Comparison of ENCODE assay signal across 18 mouse cellular contexts in the genomic region with DNA sequence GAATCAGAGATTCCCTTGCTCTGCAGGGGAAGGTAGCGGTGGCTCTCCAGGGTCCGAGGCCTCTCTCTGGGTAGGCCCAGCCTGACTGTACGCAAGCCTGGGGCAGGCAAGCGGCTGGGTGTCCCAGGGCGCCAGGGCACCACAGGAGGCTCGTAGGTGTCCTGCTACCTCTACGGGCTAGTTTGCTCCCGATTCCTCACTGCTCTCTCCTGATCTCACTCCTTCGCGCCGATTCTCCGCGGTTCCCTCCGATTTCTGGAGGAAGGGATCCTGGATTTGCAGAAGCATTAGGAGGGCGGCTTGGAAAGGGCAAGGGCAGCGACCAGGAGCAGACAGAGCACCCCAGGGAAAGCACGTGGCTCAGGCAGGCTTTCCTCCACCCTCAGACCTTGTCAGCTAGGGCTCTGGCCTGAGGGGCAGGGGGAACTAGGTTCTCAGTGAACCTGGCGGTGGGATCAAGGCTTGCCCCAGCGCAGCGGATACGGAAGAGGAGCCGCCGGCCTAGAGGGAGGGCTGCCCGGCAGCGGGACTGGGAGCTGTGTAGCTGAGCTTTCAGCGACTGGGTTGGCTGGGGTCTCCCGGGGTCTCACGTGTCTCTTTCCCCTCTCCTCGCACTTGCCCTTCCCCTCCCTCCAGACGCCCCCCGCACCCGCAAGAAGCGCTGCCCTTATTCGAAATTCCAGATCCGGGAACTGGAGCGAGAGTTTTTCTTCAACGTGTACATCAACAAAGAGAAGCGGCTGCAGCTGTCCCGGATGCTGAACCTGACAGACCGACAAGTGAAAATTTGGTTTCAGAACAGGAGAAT. TPM values are rescaled to one million over a fixed set of nuclear protein-coding genes. Genes with fewer than 3 reads are reported as not detected.
DNase-seq lines count a peak whose midpoint lies in the region; ATAC-seq and TF ChIP-seq lines count a peak whose summit lies in the region.
"Had no signal": no experiment of that assay in that cellular context is flagged by ENCODE, and none has a peak within 500 bp of the region (broad histone marks: within the 10 kb centered on the region; RNA-seq: fewer than 3 reads in every experiment).

No protein-coding gene starts in this region.

- in situ Hi-C loops in ES-E14 (cut with MboI; ENCODE audit: low sequenced_read_pairs in 2 of 2, unreplicated experiment in 2 of 2) = no loop called here

- no peaks in the 10 kb centered on the region for H3K9me3 ChIP-seq in ES-E14 (ENCODE audit: control insufficient read depth, insufficient read depth, low read depth, low read length)
- H3K9me3 ChIP-seq in kidney, embryonic 16.5 days (ENCODE audit: low read length) = no peaks in the 10 kb centered on the region
- H3K9me3 ChIP-seq in neural tube, embryonic 12.5 days = no peaks in the 10 kb centered on the region
- H3K9me3 ChIP-seq: forebrain, embryonic 12.5 days; hindbrain, embryonic 12.5 days had no signal

- intact Hi-C loops in left cerebral cortex, postnatal 4 days (cut with DNase I) = no loop called here

- peak; percentile 23; the same call in 1 of the 2 replicates for ATAC-seq in kidney, embryonic 16.5 days (ENCODE audit: low FRiP score, low TSS enrichment)
- ATAC-seq in neural tube, embryonic 12.5 days (ENCODE audit: low FRiP score, low read depth) = no peak

- peaks cover 11% of the 10 kb centered on the region for H3K27me3 ChIP-seq in kidney, adult 2 months (replicated peaks; ENCODE audit: control insufficient read depth, insufficient read depth, low read length)
- H3K27me3 ChIP-seq in kidney, embryonic 16.5 days (ENCODE audit: insufficient read depth, low read length) = peaks cover 50% of the 10 kb centered on the region
- peaks cover 92% of the 10 kb centered on the region for H3K27me3 ChIP-seq in neural tube, embryonic 12.5 days (replicated peaks)

- H3K4me2 ChIP-seq in kidney, embryonic 16.5 days (replicated peaks; ENCODE audit: low read depth, low read length) = peak overlapping the region; percentile 83
- peak overlapping the region; percentile 50 for H3K4me2 ChIP-seq in neural tube, embryonic 12.5 days (replicated peaks)
- H3K4me2 ChIP-seq: forebrain, embryonic 12.5 days; hindbrain, embryonic 12.5 days had no signal

- TF ChIP-seq CTCF in kidney, adult 2 months (conservative IDR thresholded peaks at IDR 0.05; ENCODE audit: insufficient read depth, insufficient read length, low read depth, low read length) = no peak

- peak overlapping the region; percentile 61 for H3K4me3 ChIP-seq in kidney, adult 2 months (ENCODE audit: insufficient read depth, low read depth, low read length)
- H3K4me3 ChIP-seq in ES-E14 (ENCODE audit: insufficient read depth in 1 of 2, low read depth in 1 of 2, low read length in 2 of 2, poor library complexity in 1 of 2, severe bottlenecking in 1 of 2) = peak overlapping the region; percentile 3 to 4; a peak in 1 of 4 replicates
- peak overlapping the region; percentile 62 for H3K4me3 ChIP-seq in kidney, embryonic 16.5 days (ENCODE audit: low read length)
- peak overlapping the region; percentile 45 for H3K4me3 ChIP-seq in neural tube, embryonic 12.5 days
- H3K4me3 ChIP-seq: forebrain, embryonic 12.5 days; hindbrain, embryonic 12.5 days had no signal

- H3K9ac ChIP-seq in ES-E14 (ENCODE audit: insufficient read depth, low read depth, low read length, poor library complexity, severe bottlenecking) = 0 out of 2 replicates have a peak overlapping the region, but pooled peaks have one; percentile 5
- peak overlapping the region; percentile 88 for H3K9ac ChIP-seq in kidney, embryonic 16.5 days (replicated peaks; ENCODE audit: low read length)
- H3K9ac ChIP-seq in neural tube, embryonic 12.5 days = peak overlapping the region; percentile 69
- H3K9ac ChIP-seq: forebrain, embryonic 12.5 days; hindbrain, embryonic 12.5 days had no signal

- no peaks in the 10 kb centered on the region for H3K36me3 ChIP-seq in kidney, adult 2 months (ENCODE audit: control insufficient read depth, insufficient read depth, low read length)
- H3K36me3 ChIP-seq in ES-E14 (ENCODE audit: control insufficient read depth, insufficient read depth, low read length, poor library complexity, severe bottlenecking) = no peaks in the 10 kb centered on the region
- no peaks in the 10 kb centered on the region for H3K36me3 ChIP-seq in kidney, embryonic 16.5 days (ENCODE audit: insufficient read depth, low read length)
- H3K36me3 ChIP-seq in neural tube, embryonic 12.5 days = no peaks in the 10 kb centered on the region
- H3K36me3 ChIP-seq: forebrain, embryonic 12.5 days; hindbrain, embryonic 12.5 days had no signal

- peak; percentile 38 for DNase-seq in kidney, adult 2 months
- DNase-seq in kidney, adult 11 months = no peak
- DNase-seq in ES-E14 (ENCODE audit: low read depth, low spot score) = no peak
- no peak for DNase-seq in cerebellum, postnatal 36 days
- DNase-seq in left cerebral cortex, postnatal 4 days = no peak
- DNase-seq: adrenal gland, postnatal 10 days; cerebellum, adult 11-12 months; right cerebral cortex, adult 18-20 months had no signal

- H3K27ac ChIP-seq in kidney, adult 2 months (ENCODE audit: insufficient read depth, low read depth, low read length) = peak overlapping the region; percentile 76
- no peak overlapping the region for H3K27ac ChIP-seq in ES-E14 (ENCODE audit: insufficient read depth, low read depth, low read length, poor library complexity, severe bottlenecking)
- peak overlapping the region; percentile 91 for H3K27ac ChIP-seq in kidney, embryonic 16.5 days (ENCODE audit: low read length)
- no peak overlapping the region; the same call in 1 of the 2 replicates for H3K27ac ChIP-seq in neural tube, embryonic 12.5 days
- H3K27ac ChIP-seq: forebrain, embryonic 12.5 days; hindbrain, embryonic 12.5 days had no signal

- H3K4me1 ChIP-seq in kidney, adult 2 months (ENCODE audit: control insufficient read depth, insufficient read depth, low read length) = no peaks in the 10 kb centered on the region
- H3K4me1 ChIP-seq in ES-E14 (ENCODE audit: control insufficient read depth in 2 of 2, insufficient read depth in 2 of 2, low read length in 2 of 2, poor library complexity in 1 of 2) = peaks cover 0 to 6% of the 10 kb centered on the region in 2 experiments; a peak in 1 of 4 replicates
- peaks cover 43% of the 10 kb centered on the region for H3K4me1 ChIP-seq in kidney, embryonic 16.5 days (ENCODE audit: insufficient read depth, low read length)
- no peaks in the 10 kb centered on the region for H3K4me1 ChIP-seq in neural tube, embryonic 12.5 days
- H3K4me1 ChIP-seq: forebrain, embryonic 12.5 days; hindbrain, embryonic 12.5 days had no signal

- 22% methylated on average over 40 of the region's 40 CpGs for WGBS in kidney, adult 2 months
- WGBS in kidney, embryonic 16.5 days = under 1% methylated on average over 39 of the region's 40 CpGs
- under 1% methylated on average over 39 of the region's 40 CpGs for WGBS in neural tube, embryonic 12.5 days

- no peak for TF ChIP-seq POLR2A in kidney, adult 2 months (IDR thresholded peaks at IDR 0.05; ENCODE audit: low read depth, low read length)

TF ChIP-seq in ES-E14, 5 proteins besides CTCF, POLR2A, EP300 and RAD21:
- TF ChIP-seq HCFC1 (IDR thresholded peaks at IDR 0.05; ENCODE audit: borderline replicate concordance, insufficient read depth, low read length) (no peak), CHD2 (IDR thresholded peaks at IDR 0.05; ENCODE audit: low read depth, low read length) (no peak), ZNF384 (IDR thresholded peaks at IDR 0.05; ENCODE audit: low read depth, low read length) (no peak), ZC3H11A (IDR thresholded peaks at IDR 0.05; ENCODE audit: borderline replicate concordance, low read depth, low read length) (no peak), MAFK (IDR thresholded peaks at IDR 0.05; ENCODE audit: insufficient read depth, low read depth, low read length) (no peak)

RNA-seq across cellular contexts. Expression of gene Hoxc11, which starts 1.8 kb away (rescaled TPM):
- 0.25 and 0.30 TPM in 2 replicates for polyA plus RNA-seq in kidney, adult 2 months (2012; rRNA removed)
- total RNA-seq in ES-E14 (2012; rRNA removed) = not detected in 2 replicates
- polyA plus RNA-seq in kidney, embryonic 16.5 days (2015; fragmentation: Nextera tagmentation; extraction: Ambion mirVana) = 1.2 and 1.6 TPM in 2 replicates
- polyA plus RNA-seq in neural tube, embryonic 12.5 days (2016; fragmentation: Nextera tagmentation; extraction: Ambion mirVana) = 4.3 and 5.7 TPM in 2 replicates
- total RNA-seq in left cerebral cortex, postnatal 4 days (2021) = not detected
- total RNA-seq: layer of hippocampus, adult 8-10 months; liver, adult 2 months; monocyte, adult 5-6 weeks had no signal
- polyA plus RNA-seq: embryonic facial prominence, embryonic 11.5 days; forebrain, embryonic 12.5 days; hindbrain, embryonic 12.5 days; liver, adult 2 months; stomach, embryonic 14.5 days had no signal

RNA-seq across cellular contexts. Expression of gene Hoxc10, which starts 10.6 kb away (rescaled TPM):
- polyA plus RNA-seq in kidney, adult 2 months (2012; rRNA removed) = 16.4 and 16.7 TPM in 2 replicates
- total RNA-seq in ES-E14 (2012; rRNA removed) = 0.58 TPM in 1 of 2 replicates, not detected in the other
- 49.0 and 54.0 TPM in 2 replicates for polyA plus RNA-seq in kidney, embryonic 16.5 days (2015; fragmentation: Nextera tagmentation; extraction: Ambion mirVana)
- 62.1 and 77.3 TPM in 2 replicates for polyA plus RNA-seq in neural tube, embryonic 12.5 days (2016; fragmentation: Nextera tagmentation; extraction: Ambion mirVana)
- total RNA-seq in left cerebral cortex, postnatal 4 days (2021) = not detected
- total RNA-seq: layer of hippocampus, adult 8-10 months; liver, adult 2 months; monocyte, adult 5-6 weeks had no signal
- polyA plus RNA-seq: embryonic facial prominence, embryonic 11.5 days; forebrain, embryonic 12.5 days; hindbrain, embryonic 12.5 days; liver, adult 2 months; stomach, embryonic 14.5 days had no signal

RNA-seq across cellular contexts. Expression of gene Hoxc5, which starts 11.2 kb away (rescaled TPM):
- polyA plus RNA-seq in kidney, adult 2 months (2012; rRNA removed) = 4.0 and 4.1 TPM in 2 replicates
- 0.22 TPM in 1 of 2 replicates, not detected in the other for total RNA-seq in ES-E14 (2012; rRNA removed)
- polyA plus RNA-seq in kidney, embryonic 16.5 days (2015; fragmentation: Nextera tagmentation; extraction: Ambion mirVana) = 4.3 and 5.9 TPM in 2 replicates
- 32.1 and 35.5 TPM in 2 replicates for polyA plus RNA-seq in neural tube, embryonic 12.5 days (2016; fragmentation: Nextera tagmentation; extraction: Ambion mirVana)
- total RNA-seq in left cerebral cortex, postnatal 4 days (2021) = not detected
- total RNA-seq: layer of hippocampus, adult 8-10 months; monocyte, adult 5-6 weeks had no signal
- polyA plus RNA-seq: forebrain, embryonic 12.5 days; liver, adult 2 months had no signal

RNA-seq across cellular contexts. Expression of gene Hoxc12, which starts 19.5 kb away (rescaled TPM):
- not detected in 2 replicates for polyA plus RNA-seq in kidney, adult 2 months (2012; rRNA removed)
- total RNA-seq in ES-E14 (2012; rRNA removed) = 0.85 and 1.9 TPM in 2 replicates
- polyA plus RNA-seq in kidney, embryonic 16.5 days (2015; fragmentation: Nextera tagmentation; extraction: Ambion mirVana) = not detected in 2 replicates
- 8.1 and 14.2 TPM in 2 replicates for polyA plus RNA-seq in neural tube, embryonic 12.5 days (2016; fragmentation: Nextera tagmentation; extraction: Ambion mirVana)
- not detected for total RNA-seq in left cerebral cortex, postnatal 4 days (2021)
- total RNA-seq: adrenal gland, postnatal 10 days; layer of hippocampus, adult 8-10 months; liver, adult 2 months; monocyte, adult 5-6 weeks had no signal
- polyA plus RNA-seq: embryonic facial prominence, embryonic 11.5 days; forebrain, embryonic 12.5 days; gonadal fat pad, adult 2 months; hindbrain, embryonic 12.5 days; liver, adult 2 months; stomach, embryonic 14.5 days had no signal

RNA-seq across cellular contexts. Expression of gene Hoxc9, which starts 20.2 kb away (rescaled TPM):
- polyA plus RNA-seq in kidney, adult 2 months (2012; rRNA removed) = 5.5 and 7.3 TPM in 2 replicates
- 0.54 TPM in 1 of 2 replicates, not detected in the other for total RNA-seq in ES-E14 (2012; rRNA removed)
- polyA plus RNA-seq in kidney, embryonic 16.5 days (2015; fragmentation: Nextera tagmentation; extraction: Ambion mirVana) = 7.4 and 9.2 TPM in 2 replicates
- polyA plus RNA-seq in neural tube, embryonic 12.5 days (2016; fragmentation: Nextera tagmentation; extraction: Ambion mirVana) = 45.2 and 47.4 TPM in 2 replicates
- total RNA-seq in left cerebral cortex, postnatal 4 days (2021) = not detected
- total RNA-seq: layer of hippocampus, adult 8-10 months; liver, adult 2 months; monocyte, adult 5-6 weeks had no signal
- polyA plus RNA-seq: embryonic facial prominence, embryonic 11.5 days; forebrain, embryonic 12.5 days; hindbrain, embryonic 12.5 days; liver, adult 2 months; stomach, embryonic 14.5 days had no signal

Comparison
In these comparisons a context has a peak if more than half of its experiments do, and no peak if none do; other contexts are left out.
1. H3K27ac ChIP-seq: peak in kidney, adult 2 months (single experiment) and kidney, embryonic 16.5 days (single experiment); none in ES-E14 (single experiment) and neural tube, embryonic 12.5 days (single experiment).
2. H3K4me3 ChIP-seq: peak in every context shown above with its lines; median percentile 62 in kidney, embryonic 16.5 days; 61 in kidney, adult 2 months; 45 in neural tube, embryonic 12.5 days; 4 in ES-E14.
3. H3K9ac ChIP-seq: peak in every context shown above with its lines; median percentile 88 in kidney, embryonic 16.5 days; 69 in neural tube, embryonic 12.5 days; 5 in ES-E14.